Mouse (Mus musculus) heart, postnatal 14 days (tissue): ENCODE results near the gene Adam6a. TPM values are rescaled to one million over a fixed set of nuclear protein-coding genes. Genes with fewer than 3 reads are reported as not detected.
"Not testable (repeated sequence)": the region's sequence is repeated elsewhere in the genome, so short reads cannot be mapped to it uniquely, and the experiment has no call there.

Experiments used
- DNase-seq, 2 experiments: peaks; one replicate each; pipeline ENCODE4 v3.0.0; 2021 to 2022
- intact Hi-C: fragments of 180-260 bp; cut with DNase I; formaldehyde crosslinking; loops from one replicate; pipeline ENCODE4 v1.15.1; 2025
- long read RNA-seq, 2 experiments: library from polyadenylated mRNA; stranded (forward); transcript quantifications; one replicate each; pipeline ENCODE4 v2.0.0; 2021
- total RNA-seq, 2 experiments: library from RNA; stranded (reverse); gene quantifications; 2 replicates each; pipeline ENCODE4 v1.2.3; 2021

Gene Adam6a
- not detected for total RNA-seq
- long read RNA-seq, experiment 1 = 0 reads
- long read RNA-seq, experiment 2 = 0 reads

DNA sequence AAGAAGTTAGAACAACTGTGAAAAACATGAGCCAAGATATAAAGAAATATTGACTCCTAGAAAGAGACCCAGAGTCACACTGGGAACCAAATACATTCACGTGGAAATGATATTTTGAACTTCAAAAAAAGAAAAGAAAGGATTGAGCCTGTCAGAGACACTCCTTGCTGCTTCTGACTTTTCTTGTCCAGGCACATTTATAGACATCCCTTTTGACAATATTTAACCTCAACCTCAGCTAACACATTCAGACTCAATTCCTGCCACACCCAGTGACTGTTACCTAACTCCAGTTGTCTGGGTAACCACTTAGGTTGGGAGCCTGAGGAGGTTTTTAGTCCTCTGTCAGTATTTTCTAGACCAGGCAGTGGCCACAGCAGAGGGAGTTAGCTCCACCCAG lies at the start of gene Adam6a:
Gene Adam6a, plus strand, starts transcription at position 301 of the 400 bp plus-strand sequence.
- intact Hi-C loops, DNase-seq: not testable (repeated sequence)

GRCm38 (mm10) chr12:113525901-113526300 lies 17.8 kb upstream of the Adam6a start:
- intact Hi-C loops = no loop called here
- DNase-seq = no peak

DNA sequence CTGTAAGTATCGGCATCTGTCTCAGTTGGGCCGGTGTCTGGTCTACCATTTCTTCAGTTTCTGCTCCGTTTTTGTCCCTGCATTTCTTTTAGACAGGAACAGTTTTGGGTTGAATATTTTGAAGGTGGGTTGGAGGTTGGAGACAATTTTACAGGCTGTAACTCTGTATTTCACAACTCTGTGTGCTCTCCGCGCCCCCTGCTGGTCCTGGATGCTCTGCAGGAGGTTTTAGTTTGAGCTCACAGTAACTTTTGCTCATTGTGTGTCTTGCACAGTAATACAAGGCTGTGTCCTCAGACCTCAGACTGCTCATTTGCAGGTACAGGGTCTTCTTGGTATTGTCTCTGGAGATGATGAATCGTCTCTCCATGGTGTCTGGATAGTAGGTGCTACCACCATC lies 34.5 kb downstream of the Adam6a start:
- peak; percentile 7 to 12 for DNase-seq
- intact Hi-C loops = loop anchor here (5.0 kb wide), 1 partner anchor 356 kb away; no protein-coding TSS in a partner anchor

DNA sequence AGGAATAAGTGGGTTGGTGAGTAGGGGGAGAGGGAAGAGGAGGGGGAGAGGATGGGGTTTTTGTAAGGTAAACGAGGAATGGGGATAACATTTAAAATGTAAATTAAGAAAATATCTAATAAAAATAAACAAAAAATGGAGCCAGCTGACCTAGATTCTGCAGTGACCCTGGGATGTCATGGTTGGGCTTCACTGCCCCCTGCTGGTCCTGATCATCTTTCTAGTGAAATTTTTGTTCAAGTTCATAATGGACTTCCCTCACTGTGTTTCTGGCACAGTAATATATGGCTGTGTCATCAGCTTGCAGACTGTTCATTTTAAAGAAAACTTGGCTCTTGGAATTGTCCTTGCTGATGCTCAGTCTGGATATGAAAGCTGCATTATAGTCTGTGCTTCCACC lies 44.3 kb downstream of the Adam6a start:
- DNase-seq = no peak
- intact Hi-C loops = no loop called here

Other genes with a start within 250 kb of the Adam6a start
- not detected for gene Adam6b, start 54.4 kb upstream of the Adam6a start, total RNA-seq